Mouse (Mus musculus) MEL (cell line): ENCODE measurements at regions not wholly inside any gene's neighbourhood (a gene's known extent, or its start where the extent isn't known, plus 50 kb on each side); places are given as distances from the start of the nearest gene placed in this dataset.

Source experiments
- DNase-seq: peaks from one replicate; pipeline ENCODE4 v3.0.0; 2011; ENCODE audit warnings: low read depth, low spot score
- H3K27ac ChIP-seq: 2 replicates; pipeline ENCODE4 v1.5.1; 2012; ENCODE audit warnings: low read depth, mild to moderate bottlenecking, control low read depth, low read length, moderate library complexity; ENCODE audit not compliant: control insufficient read depth
- H3K27me3 ChIP-seq, 2 experiments: fragments of 150-350 bp in 1 of 2; sonication (generic) in 1 of 2; 2 replicates each; pipeline ENCODE4 v1.6.1; 2012; ENCODE audit warnings: low read length in 2 of 2, mild to moderate bottlenecking in 2 of 2, improper control_type of control experiment in 1 of 2, moderate library complexity in 1 of 2; ENCODE audit not compliant: insufficient read depth in 2 of 2, control insufficient read depth in 1 of 2
- H3K36me3 ChIP-seq, 2 experiments: 2 replicates each; pipeline ENCODE4 v1.6.1; 2012 to 2014; ENCODE audit warnings: low read length in 2 of 2, improper control_type of control experiment in 1 of 2, inconsistent platforms in 1 of 2, mild to moderate bottlenecking in 1 of 2; ENCODE audit not compliant: insufficient read depth in 2 of 2, control insufficient read depth in 1 of 2
- H3K4me1 ChIP-seq, 2 experiments: fragments of 150-350 bp in 1 of 2; sonication (generic) in 1 of 2; 2 replicates each; pipeline ENCODE4 v1.6.1; 2012; ENCODE audit warnings: low read length in 2 of 2, improper control_type of control experiment in 1 of 2, mild to moderate bottlenecking in 1 of 2; ENCODE audit not compliant: insufficient read depth in 2 of 2, control insufficient read depth in 1 of 2
- H3K4me3 ChIP-seq, 2 experiments: fragments of 150-350 bp in 1 of 2; sonication (generic) in 1 of 2; 2 replicates each; pipeline ENCODE4 v1.5.1; 2012; ENCODE audit warnings: low read depth in 2 of 2, low read length in 2 of 2, mild to moderate bottlenecking in 2 of 2, moderate library complexity in 2 of 2, control low read depth in 1 of 2, improper control_type of control experiment in 1 of 2; ENCODE audit not compliant: control insufficient read depth in 1 of 2, insufficient read depth in 1 of 2
- H3K79me2 ChIP-seq: 2 replicates; pipeline ENCODE4 v1.6.1; 2012; ENCODE audit warnings: mild to moderate bottlenecking, low read length, moderate library complexity; ENCODE audit not compliant: control insufficient read depth, poor library complexity, insufficient read depth
- H3K9ac ChIP-seq: 2 replicates; pipeline ENCODE4 v1.6.1; 2012; ENCODE audit warnings: low read depth, mild to moderate bottlenecking, control low read depth, low read length, moderate library complexity; ENCODE audit not compliant: control insufficient read depth, poor library complexity, severe bottlenecking
- H3K9me3 ChIP-seq: fragments of 150-350 bp; sonication (generic); replicated peaks from 2 replicates; pipeline ENCODE4 v1.6.1; 2012; ENCODE audit warnings: mild to moderate bottlenecking, low read length, improper control_type of control experiment, moderate library complexity; ENCODE audit not compliant: insufficient read depth
- BHLHE40 ChIP-seq: IDR thresholded peaks from 2 replicates; pipeline ENCODE4 v1.6.1; 2012; ENCODE audit warnings: low read depth, mild to moderate bottlenecking, inconsistent platforms, low read length, improper control_type of control experiment, borderline replicate concordance
- CHD2 ChIP-seq: IDR thresholded peaks from 2 replicates; pipeline ENCODE4 v1.6.1; 2011; ENCODE audit warnings: low read length, improper control_type of control experiment
- CTCF ChIP-seq, 3 experiments: IDR thresholded peaks in 2 of 3; conservative IDR thresholded peaks in 1 of 3; 2 replicates each; pipeline ENCODE4 v1.5.1; 2011 to 2012; ENCODE audit warnings: low read length in 3 of 3, low read depth in 2 of 3, mild to moderate bottlenecking in 2 of 3, improper control_type of control experiment in 1 of 3, inconsistent platforms in 1 of 3, mixed read lengths in 1 of 3, moderate library complexity in 1 of 3; ENCODE audit not compliant: control insufficient read depth in 1 of 3, insufficient read depth in 1 of 3, poor library complexity in 1 of 3, severe bottlenecking in 1 of 3
- ELF1 ChIP-seq: IDR thresholded peaks from 2 replicates; pipeline ENCODE4 v1.6.1; 2014; ENCODE audit warnings: low read depth, mild to moderate bottlenecking, inconsistent platforms, low read length, improper control_type of control experiment, moderate library complexity
- EP300 ChIP-seq, 2 experiments: IDR thresholded peaks; 2 replicates each; pipeline ENCODE4 v1.6.1; 2011; ENCODE audit warnings: improper control_type of control experiment in 2 of 2, low read length in 2 of 2, low read depth in 1 of 2, mild to moderate bottlenecking in 1 of 2
- ETS1 ChIP-seq: IDR thresholded peaks from 2 replicates; pipeline ENCODE4 v1.6.1; 2012; ENCODE audit warnings: low read depth, mild to moderate bottlenecking, inconsistent platforms, low read length, improper control_type of control experiment, moderate library complexity
- GABPA ChIP-seq: IDR thresholded peaks from 2 replicates; pipeline ENCODE4 v1.6.1; 2012; ENCODE audit warnings: low read depth, mild to moderate bottlenecking, inconsistent platforms, low read length, improper control_type of control experiment, moderate library complexity
- GATA1 ChIP-seq: IDR thresholded peaks from 2 replicates; pipeline ENCODE4 v1.6.1; 2011; ENCODE audit warnings: low read depth, low read length, improper control_type of control experiment
- JUND ChIP-seq: IDR thresholded peaks from 2 replicates; pipeline ENCODE4 v1.6.1; 2011; ENCODE audit warnings: low read depth, mild to moderate bottlenecking, improper control_type of control experiment, low read length
- KAT2A ChIP-seq: conservative IDR thresholded peaks from 2 replicates; pipeline ENCODE4 v1.6.1; 2012; ENCODE audit warnings: low read depth, low read length, improper control_type of control experiment, inconsistent platforms
- MEF2A ChIP-seq: IDR thresholded peaks from 2 replicates; pipeline ENCODE4 v1.6.1; 2014; ENCODE audit warnings: low read depth, mild to moderate bottlenecking, inconsistent platforms, low read length, improper control_type of control experiment; ENCODE audit not compliant: poor library complexity, insufficient replicate concordance, severe bottlenecking; ENCODE audit errors: extremely low read depth
- MXI1 ChIP-seq: IDR thresholded peaks from 2 replicates; pipeline ENCODE4 v1.6.1; 2011; ENCODE audit warnings: mild to moderate bottlenecking, low read depth, low read length, improper control_type of control experiment
- NELFE ChIP-seq: IDR thresholded peaks from 2 replicates; pipeline ENCODE4 v1.6.1; 2011; ENCODE audit warnings: low read depth, low read length, improper control_type of control experiment
- POLR2AphosphoS2 ChIP-seq: IDR thresholded peaks from 2 replicates; pipeline ENCODE4 v1.6.1; 2011; ENCODE audit warnings: low read length, improper control_type of control experiment
- RAD21 ChIP-seq: IDR thresholded peaks from 2 replicates; pipeline ENCODE4 v1.6.1; 2011; ENCODE audit warnings: mild to moderate bottlenecking, low read depth, low read length, improper control_type of control experiment
- RCOR1 ChIP-seq: IDR thresholded peaks from 2 replicates; pipeline ENCODE4 v1.6.1; 2012; ENCODE audit warnings: low read depth, mild to moderate bottlenecking, inconsistent platforms, low read length, improper control_type of control experiment
- SIN3A ChIP-seq: IDR thresholded peaks from 2 replicates; pipeline ENCODE4 v1.6.1; 2012; ENCODE audit warnings: low read length, improper control_type of control experiment, inconsistent platforms
- SMC3 ChIP-seq: IDR thresholded peaks from 2 replicates; pipeline ENCODE4 v1.6.1; 2011; ENCODE audit warnings: low read depth, low read length, improper control_type of control experiment
- TAL1 ChIP-seq: IDR thresholded peaks from 2 replicates; pipeline ENCODE4 v1.6.1; 2012; ENCODE audit warnings: mild to moderate bottlenecking, inconsistent platforms, low read length, moderate library complexity, mixed read lengths
- TCF12 ChIP-seq: IDR thresholded peaks from 2 replicates; pipeline ENCODE4 v1.6.1; 2014; ENCODE audit warnings: low read depth, mild to moderate bottlenecking, inconsistent platforms, low read length, improper control_type of control experiment, moderate library complexity

DNA sequence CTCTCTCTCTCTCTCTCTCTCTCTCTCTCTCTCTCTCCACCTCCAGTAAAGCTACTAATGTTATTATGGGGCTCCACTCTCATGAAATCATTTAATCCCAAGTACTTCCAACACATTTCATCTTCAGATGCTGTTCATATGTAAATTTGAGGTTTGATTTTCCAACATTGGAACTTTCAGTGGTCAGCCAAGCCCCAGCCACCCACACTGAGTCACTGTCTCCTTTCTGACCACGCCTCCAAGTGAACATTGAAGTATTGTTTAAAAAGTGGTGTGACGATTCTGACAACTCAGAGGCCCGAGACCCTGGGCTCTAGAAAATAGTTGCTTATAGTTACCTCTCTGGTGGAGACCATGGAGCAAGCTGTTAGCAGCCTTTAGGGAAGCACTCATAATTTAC is 313.3 kb downstream of the Qdpr start:
- Histone ChIP-seq H3K27ac (no peak overlapping the region), H3K4me1 (no peaks in the 10 kb centered on the region), H3K9me3 (no peaks in the 10 kb centered on the region), H3K9ac (no peak overlapping the region), H3K36me3 (no peaks in the 10 kb centered on the region), H3K27me3 (no peaks in the 10 kb centered on the region), H3K79me2 (no peaks in the 10 kb centered on the region), H3K4me3 (no peak overlapping the region)
- no peak for TF ChIP-seq CHD2
- no peak for TF ChIP-seq ELF1
- TF ChIP-seq JUND: no peak
- TF ChIP-seq RAD21: no peak
- TF ChIP-seq KAT2A: no peak
- no peak for TF ChIP-seq GABPA
- TF ChIP-seq TAL1: no peak
- no peak for TF ChIP-seq ETS1
- no peak for TF ChIP-seq CTCF (IDR thresholded peaks at IDR 0.05 in 2 of 3, conservative IDR thresholded peaks at IDR 0.05 in 1 of 3; ENCODE audit: control insufficient read depth in 1 of 3, insufficient read depth in 1 of 3, low read depth in 2 of 3, low read length in 3 of 3, poor library complexity in 1 of 3, severe bottlenecking in 1 of 3)
- TF ChIP-seq MEF2A: no peak
- TF ChIP-seq NELFE: no peak
- TF ChIP-seq TCF12: no peak
- TF ChIP-seq SIN3A: no peak
- no peak for TF ChIP-seq RCOR1
- no peak for TF ChIP-seq POLR2AphosphoS2
- TF ChIP-seq MXI1: no peak
- no peak for TF ChIP-seq EP300 (IDR thresholded peaks at IDR 0.05; ENCODE audit: low read depth in 1 of 2, low read length in 2 of 2)
- no peak for DNase-seq

DNA sequence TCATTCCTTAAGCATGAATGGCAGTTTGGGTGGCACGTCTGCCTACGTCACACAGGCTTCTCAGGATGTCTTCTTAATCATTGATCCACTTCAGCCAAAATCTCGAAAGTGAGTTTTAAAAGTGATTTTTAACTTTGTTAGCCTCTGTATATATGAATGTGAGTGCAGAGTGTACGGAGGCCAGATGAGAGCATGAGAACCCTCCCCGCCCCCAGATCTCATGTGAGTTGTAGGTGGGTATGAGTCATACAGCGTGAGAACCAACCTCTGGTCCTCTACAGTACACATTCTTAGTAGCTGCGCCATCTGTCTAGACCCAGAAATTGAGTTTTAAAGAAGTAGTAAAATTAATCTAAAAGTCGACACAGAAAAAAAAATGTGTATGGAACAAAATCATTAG is 322.1 kb downstream of the Qdpr start:
- Histone ChIP-seq H3K36me3 (no peaks in the 10 kb centered on the region), H3K27me3 (no peaks in the 10 kb centered on the region), H3K4me1 (no peaks in the 10 kb centered on the region), H3K9ac (no peak overlapping the region), H3K4me3 (no peak overlapping the region), H3K79me2 (no peaks in the 10 kb centered on the region), H3K9me3 (no peaks in the 10 kb centered on the region), H3K27ac (no peak overlapping the region)
- DNase-seq: peak; percentile 8
- TF ChIP-seq BHLHE40 (no peak), GATA1 (no peak), GABPA (no peak), SMC3 (no peak), MEF2A (no peak), RCOR1 (no peak), SIN3A (no peak)
- TF ChIP-seq, all 39 proteins: peak for 0
